Mouse (Mus musculus) midbrain, embryonic 11.5 days (tissue): Measurements from ENCODE around the gene Ppp2r5c. TPM values are rescaled to one million over a fixed set of nuclear protein-coding genes. Genes with fewer than 3 reads are reported as not detected.

ENCODE experiments used
- ATAC-seq: fragments of 200-750 bp; cut with Nextera tagmentation; 2 replicates; pipeline ENCODE4 v1.8.0; 2017; ENCODE audit warnings: moderate TSS enrichment, moderate library complexity; ENCODE audit not compliant: low FRiP score
- DNase-seq: peaks from one replicate; pipeline ENCODE4 v3.0.0; 2015; ENCODE audit warnings: low spot score; ENCODE audit errors: missing footprints
- H3K27ac ChIP-seq: fragments of 300-500 bp; sonication (generic); 2 replicates; pipeline ENCODE4 v1.5.1; 2014; ENCODE audit warnings: low read depth, low read length
- H3K27me3 ChIP-seq: fragments of 300-500 bp; sonication (generic); 2 replicates; pipeline ENCODE4 v1.6.1; 2014; ENCODE audit warnings: mild to moderate bottlenecking, low read length, moderate library complexity, mixed read lengths; ENCODE audit not compliant: control insufficient read depth, insufficient read depth
- H3K36me3 ChIP-seq: fragments of 300-500 bp; sonication (generic); 2 replicates; pipeline ENCODE4 v1.6.1; 2014; ENCODE audit warnings: mild to moderate bottlenecking, low read length, moderate library complexity, mixed read lengths; ENCODE audit not compliant: control insufficient read depth, insufficient read depth
- H3K4me1 ChIP-seq: fragments of 300-500 bp; sonication (generic); 2 replicates; pipeline ENCODE4 v1.6.1; 2014; ENCODE audit warnings: low read length; ENCODE audit not compliant: control insufficient read depth, insufficient read depth
- H3K4me2 ChIP-seq: fragments of 300-500 bp; sonication (generic); 2 replicates; pipeline ENCODE4 v1.6.1; 2014; ENCODE audit warnings: mild to moderate bottlenecking, moderate library complexity
- H3K4me3 ChIP-seq: fragments of 300-500 bp; sonication (generic); 2 replicates; pipeline ENCODE4 v1.5.1; 2014; ENCODE audit warnings: low read depth, low read length
- H3K9ac ChIP-seq: fragments of 300-500 bp; sonication (generic); 2 replicates; pipeline ENCODE4 v1.6.1; 2014; ENCODE audit warnings: low read length
- H3K9me3 ChIP-seq: fragments of 300-500 bp; sonication (generic); 2 replicates; pipeline ENCODE4 v1.6.1; 2016; ENCODE audit warnings: low read length; ENCODE audit not compliant: control insufficient read depth
- WGBS: fragments of 180-500 bp; shearing (Covaris S2); extraction: QIAGEN DNeasy Blood & Tissue Kit; methylation state at CpG from one replicate; pipeline ENCODE4 v1.1.7; 2014; 5-methylcytosine and 5-hydroxymethylcytosine counted together
- polyA plus RNA-seq: library from polyadenylated mRNA; unstranded; fragments of >200 nt; fragmentation: Nextera tagmentation; extraction: Ambion mirVana; gene quantifications from 2 replicates; pipeline ENCODE4 v1.2.1, GENCODE M21; 2014

The Ppp2r5c gene
- polyA plus RNA-seq, 1 experiment from 2014 or later: 175 TPM

DNA sequence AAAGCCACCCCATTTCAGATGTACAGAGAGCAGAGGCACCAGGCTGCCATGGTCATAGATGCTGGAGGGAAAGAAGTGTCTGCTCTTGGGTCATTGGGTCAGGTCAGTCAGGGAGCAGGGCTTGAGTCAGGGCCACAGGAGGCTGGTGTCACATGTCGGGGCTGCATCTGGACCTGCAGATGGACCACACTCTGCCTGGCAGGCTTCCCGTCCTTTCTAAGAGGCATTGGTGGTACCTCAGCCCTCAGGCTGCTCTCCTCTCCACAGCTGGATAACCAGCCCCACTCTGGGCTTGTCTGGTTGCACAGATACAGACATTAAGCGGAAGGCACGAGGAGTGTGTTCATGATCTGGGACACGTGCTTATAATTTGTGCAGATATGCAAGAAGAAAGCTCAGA, 61.8 kb downstream of the Ppp2r5c start:
- H3K36me3 ChIP-seq: no peaks in the 10 kb centered on the region
- no peak overlapping the region for H3K9ac ChIP-seq
- H3K4me1 ChIP-seq: peaks cover 7% of the 10 kb centered on the region; the same call in 1 of the 2 replicates
- H3K4me3 ChIP-seq: no peak overlapping the region
- no peaks in the 10 kb centered on the region for H3K9me3 ChIP-seq
- H3K4me2 ChIP-seq: no peak overlapping the region
- no peaks in the 10 kb centered on the region for H3K27me3 ChIP-seq
- H3K27ac ChIP-seq: no peak overlapping the region
- DNase-seq (no peak), ATAC-seq (no peak)
- 77% methylated on average over 5 of the region's 5 CpGs for WGBS

- no peak overlapping the region for H3K9ac ChIP-seq
- no peaks in the 10 kb centered on the region for H3K27me3 ChIP-seq
- WGBS: 82% methylated on average over 9 of the region's 9 CpGs
- DNase-seq (no peak), ATAC-seq (no peak)
- no peak overlapping the region for H3K4me2 ChIP-seq
- no peaks in the 10 kb centered on the region for H3K9me3 ChIP-seq
- H3K4me3 ChIP-seq: no peak overlapping the region
- 0 out of 2 replicates have a peak, but pooled peaks cover 2% of the 10 kb centered on the region for H3K4me1 ChIP-seq
- H3K36me3 ChIP-seq: no peaks in the 10 kb centered on the region
- no peak overlapping the region for H3K27ac ChIP-seq
Observed at GRCm38 (mm10) chr12:110510171-110510871, 63.4 kb downstream of the Ppp2r5c start.

DNA sequence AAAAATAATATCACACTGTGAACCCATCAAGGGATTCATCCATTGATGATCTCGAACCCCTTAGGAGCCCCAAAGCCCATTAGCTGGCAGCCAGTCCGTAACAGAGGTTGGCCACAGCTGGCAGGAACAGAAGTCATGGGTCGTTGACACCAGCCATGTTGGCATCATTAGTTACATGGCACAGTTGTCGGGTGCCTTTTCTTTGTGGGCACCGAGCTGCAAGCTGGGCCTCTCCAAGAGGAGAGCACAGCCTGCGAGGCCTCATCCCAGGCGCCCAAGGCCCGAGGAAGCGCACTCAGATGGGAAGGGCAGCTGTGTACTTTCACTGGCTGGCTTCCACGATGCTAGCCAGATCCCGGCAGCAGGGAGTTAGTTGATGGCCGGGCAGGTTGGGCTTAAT, 64.3 kb downstream of the Ppp2r5c start:
- DNase-seq (no peak), ATAC-seq (no peak)
- 0 out of 2 replicates have a peak, but pooled peaks cover 2% of the 10 kb centered on the region for H3K4me1 ChIP-seq
- H3K27ac ChIP-seq: no peak overlapping the region
- H3K36me3 ChIP-seq: no peaks in the 10 kb centered on the region
- no peak overlapping the region for H3K4me2 ChIP-seq
- H3K9me3 ChIP-seq: no peaks in the 10 kb centered on the region
- H3K4me3 ChIP-seq: no peak overlapping the region
- no peak overlapping the region for H3K9ac ChIP-seq
- WGBS: 92% methylated on average over 12 of the region's 12 CpGs
- H3K27me3 ChIP-seq: no peaks in the 10 kb centered on the region

- H3K9me3 ChIP-seq: no peaks in the 10 kb centered on the region
- 0 out of 2 replicates have a peak, but pooled peaks cover 2% of the 10 kb centered on the region for H3K4me1 ChIP-seq
- no peaks in the 10 kb centered on the region for H3K27me3 ChIP-seq
- ATAC-seq (no peak), DNase-seq (no peak)
- H3K4me2 ChIP-seq: no peak overlapping the region
- no peak overlapping the region for H3K9ac ChIP-seq
- WGBS: 84% methylated on average over 9 of the region's 9 CpGs
- no peaks in the 10 kb centered on the region for H3K36me3 ChIP-seq
- no peak overlapping the region for H3K4me3 ChIP-seq
- no peak overlapping the region for H3K27ac ChIP-seq
Observed at GRCm38 (mm10) chr12:110511856-110512433, 65.0 kb downstream of the Ppp2r5c start.

- no peak overlapping the region for H3K4me3 ChIP-seq
- H3K4me1 ChIP-seq: 0 out of 2 replicates have a peak, but pooled peaks cover 2% of the 10 kb centered on the region
- ATAC-seq: no peak
- WGBS: 92% methylated on average over 7 of the region's 7 CpGs
- H3K9ac ChIP-seq: no peak overlapping the region
- DNase-seq: no peak
- H3K27me3 ChIP-seq: no peaks in the 10 kb centered on the region
- H3K27ac ChIP-seq: no peak overlapping the region
- H3K36me3 ChIP-seq: no peaks in the 10 kb centered on the region
- no peaks in the 10 kb centered on the region for H3K9me3 ChIP-seq
- H3K4me2 ChIP-seq: no peak overlapping the region
Observed at GRCm38 (mm10) chr12:110512884-110513283, 66.0 kb downstream of the Ppp2r5c start.

- WGBS: 95% methylated on average over 8 of the region's 8 CpGs
- no peak overlapping the region for H3K4me3 ChIP-seq
- H3K4me2 ChIP-seq: no peak overlapping the region
- peaks cover 2% of the 10 kb centered on the region; the same call in 1 of the 2 replicates for H3K4me1 ChIP-seq
- H3K9ac ChIP-seq: no peak overlapping the region
- ATAC-seq (no peak), DNase-seq (no peak)
- H3K9me3 ChIP-seq: no peaks in the 10 kb centered on the region
- no peaks in the 10 kb centered on the region for H3K36me3 ChIP-seq
- H3K27me3 ChIP-seq: no peaks in the 10 kb centered on the region
- H3K27ac ChIP-seq: no peak overlapping the region
Observed at GRCm38 (mm10) chr12:110515676-110516075, 68.8 kb downstream of the Ppp2r5c start.

- H3K9me3 ChIP-seq: no peaks in the 10 kb centered on the region
- no peak overlapping the region for H3K27ac ChIP-seq
- no peak overlapping the region for H3K4me3 ChIP-seq
- peaks cover 3% of the 10 kb centered on the region; the same call in 1 of the 2 replicates for H3K36me3 ChIP-seq
- no peaks in the 10 kb centered on the region for H3K27me3 ChIP-seq
- peaks cover 2% of the 10 kb centered on the region; the same call in 1 of the 2 replicates for H3K4me1 ChIP-seq
- DNase-seq (no peak), ATAC-seq (no peak)
- no peak overlapping the region for H3K4me2 ChIP-seq
- H3K9ac ChIP-seq: no peak overlapping the region
- WGBS: 87% methylated on average over 15 of the region's 15 CpGs
Observed at GRCm38 (mm10) chr12:110520236-110520987, 73.5 kb downstream of the Ppp2r5c start.

DNA sequence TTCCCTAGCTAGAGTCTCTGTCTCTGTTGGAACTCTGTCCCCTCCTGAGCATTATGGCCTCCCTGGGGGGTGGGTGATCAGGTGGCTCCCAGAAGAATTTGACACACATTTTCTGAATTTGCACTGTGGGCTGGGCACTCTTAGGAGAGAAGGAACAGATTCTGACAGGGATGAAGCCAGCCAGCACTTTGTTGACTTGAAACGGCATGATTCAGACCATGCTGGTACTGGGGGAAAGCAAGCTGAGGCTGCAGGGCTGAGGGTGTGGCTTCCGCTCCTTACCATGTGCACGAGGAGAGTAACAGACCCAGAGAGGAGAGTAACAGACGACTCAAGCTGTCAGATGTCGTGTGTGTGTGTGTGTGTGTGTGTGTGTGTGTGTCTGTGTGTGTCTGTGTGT, 76.6 kb downstream of the Ppp2r5c start:
- DNase-seq (no peak), ATAC-seq (no peak)
- H3K36me3 ChIP-seq: peaks cover 3% of the 10 kb centered on the region; the same call in 1 of the 2 replicates
- H3K4me2 ChIP-seq: no peak overlapping the region
- H3K27ac ChIP-seq: no peak overlapping the region
- no peak overlapping the region for H3K4me3 ChIP-seq
- WGBS: 92% methylated on average over 5 of the region's 5 CpGs
- no peak overlapping the region for H3K9ac ChIP-seq
- H3K27me3 ChIP-seq: no peaks in the 10 kb centered on the region
- H3K4me1 ChIP-seq: peaks cover 2% of the 10 kb centered on the region; the same call in 1 of the 2 replicates
- no peaks in the 10 kb centered on the region for H3K9me3 ChIP-seq

- Histone ChIP-seq H3K27ac (no peak overlapping the region), H3K4me2 (no peak overlapping the region), H3K4me1 (no peaks in the 10 kb centered on the region), H3K27me3 (no peaks in the 10 kb centered on the region), H3K9ac (no peak overlapping the region), H3K4me3 (no peak overlapping the region), H3K9me3 (no peaks in the 10 kb centered on the region), H3K36me3 (no peaks in the 10 kb centered on the region)
- 91% methylated on average over 6 of the region's 6 CpGs for WGBS
- DNase-seq (no peak), ATAC-seq (no peak)
Observed at GRCm38 (mm10) chr12:110532711-110533110, 85.8 kb downstream of the Ppp2r5c start.
